Mouse (Mus musculus): ENCODE measurements around the gene Slc8b1.

GRCm38 (mm10) chr5:120558041-120558440 is 47.1 kb downstream of the Slc8b1 start:
- no peak for TF ChIP-seq EP300 (optimal IDR thresholded peaks at IDR 0.05)
- TF ChIP-seq CTCF (IDR thresholded peaks at IDR 0.05; ENCODE audit: low read depth), result no peak

Measured in stomach, postnatal 0 days (tissue).